Mouse (Mus musculus) midbrain, embryonic 11.5 days (tissue): ENCODE measurements around the gene Rps28. TPM values are rescaled to one million over a fixed set of nuclear protein-coding genes. Genes with fewer than 3 reads are reported as not detected.

ENCODE experiments used
- ATAC-seq: fragments of 200-750 bp; cut with Nextera tagmentation; 2 replicates; pipeline ENCODE4 v1.8.0; 2017; ENCODE audit warnings: moderate TSS enrichment, moderate library complexity; ENCODE audit not compliant: low FRiP score
- DNase-seq: peaks from one replicate; pipeline ENCODE4 v3.0.0; 2015; ENCODE audit warnings: low spot score; ENCODE audit errors: missing footprints
- H3K27ac ChIP-seq: fragments of 300-500 bp; sonication (generic); 2 replicates; pipeline ENCODE4 v1.5.1; 2014; ENCODE audit warnings: low read depth, low read length
- H3K27me3 ChIP-seq: fragments of 300-500 bp; sonication (generic); 2 replicates; pipeline ENCODE4 v1.6.1; 2014; ENCODE audit warnings: mild to moderate bottlenecking, low read length, moderate library complexity, mixed read lengths; ENCODE audit not compliant: control insufficient read depth, insufficient read depth
- H3K36me3 ChIP-seq: fragments of 300-500 bp; sonication (generic); 2 replicates; pipeline ENCODE4 v1.6.1; 2014; ENCODE audit warnings: mild to moderate bottlenecking, low read length, moderate library complexity, mixed read lengths; ENCODE audit not compliant: control insufficient read depth, insufficient read depth
- H3K4me1 ChIP-seq: fragments of 300-500 bp; sonication (generic); 2 replicates; pipeline ENCODE4 v1.6.1; 2014; ENCODE audit warnings: low read length; ENCODE audit not compliant: control insufficient read depth, insufficient read depth
- H3K4me2 ChIP-seq: fragments of 300-500 bp; sonication (generic); 2 replicates; pipeline ENCODE4 v1.6.1; 2014; ENCODE audit warnings: mild to moderate bottlenecking, moderate library complexity
- H3K4me3 ChIP-seq: fragments of 300-500 bp; sonication (generic); 2 replicates; pipeline ENCODE4 v1.5.1; 2014; ENCODE audit warnings: low read depth, low read length
- H3K9ac ChIP-seq: fragments of 300-500 bp; sonication (generic); 2 replicates; pipeline ENCODE4 v1.6.1; 2014; ENCODE audit warnings: low read length
- H3K9me3 ChIP-seq: fragments of 300-500 bp; sonication (generic); 2 replicates; pipeline ENCODE4 v1.6.1; 2016; ENCODE audit warnings: low read length; ENCODE audit not compliant: control insufficient read depth
- WGBS: fragments of 180-500 bp; shearing (Covaris S2); extraction: QIAGEN DNeasy Blood & Tissue Kit; methylation state at CpG from one replicate; pipeline ENCODE4 v1.1.7; 2014; 5-methylcytosine and 5-hydroxymethylcytosine counted together
- polyA plus RNA-seq: library from polyadenylated mRNA; unstranded; fragments of >200 nt; fragmentation: Nextera tagmentation; extraction: Ambion mirVana; gene quantifications from 2 replicates; pipeline ENCODE4 v1.2.1, GENCODE M21; 2014

Gene Rps28
- polyA plus RNA-seq, 1 experiment from 2014 or later, result 845 TPM

DNA sequence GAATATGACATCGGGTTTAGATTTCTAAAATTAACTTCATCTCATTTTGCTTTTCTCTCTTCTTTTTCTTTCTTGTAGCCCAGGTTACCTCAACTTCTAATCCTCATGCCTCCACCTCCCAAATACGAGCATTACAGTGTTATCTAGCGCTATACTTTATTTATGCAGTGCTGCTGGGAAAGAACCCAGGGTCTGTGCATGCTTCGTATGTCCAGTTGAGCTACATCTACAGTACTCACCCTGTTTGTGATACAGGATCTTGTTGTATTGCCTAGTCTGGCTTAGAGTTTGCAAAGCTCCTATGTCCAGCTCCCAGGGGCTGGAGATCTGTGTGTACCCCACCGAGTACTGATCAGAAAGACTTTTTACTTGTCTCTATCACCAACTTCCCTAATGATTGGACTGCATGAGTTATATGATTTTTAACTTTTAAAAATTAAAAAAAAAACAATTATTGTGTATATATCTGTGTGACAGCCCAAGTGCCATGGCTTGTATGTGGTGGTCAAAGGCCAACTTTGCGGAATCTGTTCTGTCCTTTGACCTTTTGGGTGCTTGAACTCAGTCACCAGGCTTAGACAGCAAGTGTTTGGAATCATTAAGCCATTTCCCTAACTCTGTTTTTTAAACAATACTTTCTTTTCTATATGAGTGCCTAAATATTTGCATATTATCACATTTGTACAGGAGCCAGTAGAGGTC, 50.3 kb downstream of the Rps28 start:
- no peaks in the 10 kb centered on the region for H3K9me3 ChIP-seq
- H3K36me3 ChIP-seq, result no peaks in the 10 kb centered on the region
- no peaks in the 10 kb centered on the region for H3K27me3 ChIP-seq
- no peak overlapping the region for H3K9ac ChIP-seq
- H3K4me1 ChIP-seq, result no peaks in the 10 kb centered on the region
- DNase-seq (no peak), ATAC-seq (no peak)
- no peak overlapping the region for H3K4me3 ChIP-seq
- H3K27ac ChIP-seq, result no peak overlapping the region
- H3K4me2 ChIP-seq, result no peak overlapping the region
- WGBS, result 92% methylated on average over 6 of the region's 6 CpGs

DNA sequence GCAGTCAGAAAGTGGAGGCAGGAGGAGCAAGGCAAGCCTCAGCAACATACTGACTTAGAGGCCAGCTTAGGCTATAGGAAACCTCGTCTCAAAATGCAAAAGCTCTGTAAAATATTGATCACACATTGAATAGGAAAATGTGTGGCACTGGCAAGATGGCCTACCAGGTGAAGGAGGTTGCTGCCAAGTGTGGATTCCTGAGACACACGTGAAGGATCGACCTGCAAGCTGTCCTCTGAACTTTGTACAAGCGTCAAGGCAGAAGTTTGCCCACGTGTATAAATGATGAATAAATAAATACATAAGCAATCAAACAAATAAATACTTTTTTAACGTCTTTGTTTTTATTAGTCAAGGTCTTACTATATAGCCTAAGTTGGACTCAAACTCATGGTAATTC, 50.9 kb downstream of the Rps28 start:
- Histone ChIP-seq H3K4me2 (no peak overlapping the region), H3K9me3 (no peaks in the 10 kb centered on the region), H3K36me3 (no peaks in the 10 kb centered on the region), H3K4me3 (no peak overlapping the region), H3K27me3 (no peaks in the 10 kb centered on the region), H3K4me1 (no peaks in the 10 kb centered on the region), H3K27ac (no peak overlapping the region), H3K9ac (no peak overlapping the region)
- no peak for ATAC-seq
- DNase-seq, result no peak
- WGBS, result 79% methylated on average over 6 of the region's 6 CpGs

DNA sequence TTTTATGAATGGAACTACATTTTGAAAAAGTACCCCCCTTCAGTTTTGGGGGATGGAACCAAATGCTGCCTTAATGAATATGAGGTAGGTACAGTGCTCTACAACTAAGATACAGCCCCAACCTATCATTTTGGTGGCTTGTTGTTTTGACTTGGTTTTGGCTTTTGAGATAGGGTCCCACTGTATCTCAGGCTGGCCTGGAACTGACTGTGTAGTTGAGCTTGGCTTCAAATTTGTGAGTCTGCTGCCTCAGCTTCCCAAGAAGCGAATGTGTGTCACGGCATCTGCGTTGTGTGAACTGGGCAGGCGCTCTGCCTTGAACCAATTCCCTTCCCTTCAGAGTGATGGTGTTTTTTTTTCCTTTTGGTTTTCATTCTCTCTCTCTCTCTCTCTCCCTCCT, 52.7 kb downstream of the Rps28 start:
- Histone ChIP-seq H3K4me3 (no peak overlapping the region), H3K27me3 (no peaks in the 10 kb centered on the region), H3K4me1 (no peaks in the 10 kb centered on the region), H3K4me2 (no peak overlapping the region), H3K9me3 (no peaks in the 10 kb centered on the region), H3K27ac (no peak overlapping the region), H3K36me3 (no peaks in the 10 kb centered on the region), H3K9ac (no peak overlapping the region)
- DNase-seq, result no peak
- 94% methylated on average over 4 of the region's 4 CpGs for WGBS
- no peak for ATAC-seq

Other genes with a start within 250 kb of the Rps28 start
- gene Zfp414, start 195.5 kb downstream of the Rps28 start, polyA plus RNA-seq, result 62.5 and 68.0 TPM in 2 replicates
- gene Pram1, start 186.5 kb downstream of the Rps28 start, polyA plus RNA-seq, result 0.21 and 0.93 TPM in 2 replicates
- 581 and 639 TPM in 2 replicates for gene Hnrnpm, start 137.7 kb downstream of the Rps28 start, polyA plus RNA-seq
- gene March2, start 105.9 kb downstream of the Rps28 start, polyA plus RNA-seq, result 37.3 and 39.0 TPM in 2 replicates
- 295 and 314 TPM in 2 replicates for gene Rab11b, start 64.0 kb downstream of the Rps28 start, polyA plus RNA-seq
- gene Angptl4, start 42.7 kb downstream of the Rps28 start, polyA plus RNA-seq, result 20.6 and 21.4 TPM in 2 replicates
- 18.3 and 23.9 TPM in 2 replicates for gene Kank3, start 14.0 kb downstream of the Rps28 start, polyA plus RNA-seq
- gene Ndufa7, start within 50 bp of the Rps28 start, polyA plus RNA-seq, result 408 and 456 TPM in 2 replicates
- gene Cd320, start 18.5 kb upstream of the Rps28 start, polyA plus RNA-seq, result 67.5 and 70.5 TPM in 2 replicates
- gene Gm7029, start 49.3 kb upstream of the Rps28 start, polyA plus RNA-seq, result not detected in 2 replicates
- 8.1 and 11.4 TPM in 2 replicates for gene Kifc1, start 66.1 kb upstream of the Rps28 start, polyA plus RNA-seq
- 0.22 TPM in 1 of 2 replicates, not detected in the other for gene Platr17, start 80.6 kb upstream of the Rps28 start, polyA plus RNA-seq
- gene Daxx, start 84.9 kb upstream of the Rps28 start, polyA plus RNA-seq, result 59.5 and 60.4 TPM in 2 replicates
- gene Tapbp, start 91.3 kb upstream of the Rps28 start, polyA plus RNA-seq, result 13.6 and 14.8 TPM in 2 replicates
- gene Zbtb22, start 91.3 kb upstream of the Rps28 start, polyA plus RNA-seq, result 8.0 and 9.4 TPM in 2 replicates
- 29.3 and 33.6 TPM in 2 replicates for gene Rgl2, start 105.0 kb upstream of the Rps28 start, polyA plus RNA-seq
- 206 and 208 TPM in 2 replicates for gene Pfdn6, start 115.8 kb upstream of the Rps28 start, polyA plus RNA-seq
- gene Wdr46, start 116.1 kb upstream of the Rps28 start, polyA plus RNA-seq, result 27.4 and 28.9 TPM in 2 replicates
- gene B3galt4, start 126.9 kb upstream of the Rps28 start, polyA plus RNA-seq, result 3.4 and 4.2 TPM in 2 replicates
- 36.3 and 36.5 TPM in 2 replicates for gene Vps52, start 131.2 kb upstream of the Rps28 start, polyA plus RNA-seq
- 1,159 and 1,302 TPM in 2 replicates for gene Rps18, start 131.4 kb upstream of the Rps28 start, polyA plus RNA-seq
- gene H2-K1, start 175.8 kb upstream of the Rps28 start, polyA plus RNA-seq, result 30.0 and 37.2 TPM in 2 replicates
- gene Ring1, start 200.1 kb upstream of the Rps28 start, polyA plus RNA-seq, result 5.5 and 7.1 TPM in 2 replicates
- gene H2-Ke6, start 203.5 kb upstream of the Rps28 start, polyA plus RNA-seq, result 95.4 and 99.0 TPM in 2 replicates
- 85.1 and 97.4 TPM in 2 replicates for gene Slc39a7, start 207.1 kb upstream of the Rps28 start, polyA plus RNA-seq
- 17.2 and 17.9 TPM in 2 replicates for gene Rxrb, start 207.2 kb upstream of the Rps28 start, polyA plus RNA-seq
- 0.52 and 1.4 TPM in 2 replicates for gene Col11a2, start 214.9 kb upstream of the Rps28 start, polyA plus RNA-seq